Mouse (Mus musculus) kidney, embryonic 16.5 days (tissue): ENCODE results near the gene Mrps18a. TPM values are rescaled to one million over a fixed set of nuclear protein-coding genes. Genes with fewer than 3 reads are reported as not detected.

ENCODE experiments used
- ATAC-seq: fragments of 200-750 bp; cut with Nextera tagmentation; 2 replicates; pipeline ENCODE4 v1.8.0; 2017; ENCODE audit warnings: moderate TSS enrichment; ENCODE audit not compliant: low FRiP score, low TSS enrichment
- H3K27ac ChIP-seq: fragments of 300-500 bp; sonication (generic); 2 replicates; pipeline ENCODE4 v1.5.1; 2014; ENCODE audit warnings: low read length
- H3K27me3 ChIP-seq: fragments of 300-500 bp; sonication (generic); 2 replicates; pipeline ENCODE4 v1.6.1; 2014; ENCODE audit warnings: low read length, control low read depth, mixed read lengths; ENCODE audit not compliant: insufficient read depth
- H3K36me3 ChIP-seq: fragments of 300-500 bp; sonication (generic); 2 replicates; pipeline ENCODE4 v1.6.1; 2014; ENCODE audit warnings: low read length, control low read depth, mixed read lengths; ENCODE audit not compliant: insufficient read depth
- H3K4me1 ChIP-seq: fragments of 300-500 bp; sonication (generic); 2 replicates; pipeline ENCODE4 v1.6.1; 2014; ENCODE audit warnings: low read length, control low read depth, mixed read lengths; ENCODE audit not compliant: insufficient read depth
- H3K4me2 ChIP-seq: fragments of 300-500 bp; sonication (generic); replicated peaks from 2 replicates; pipeline ENCODE4 v1.6.1; 2014; ENCODE audit warnings: low read depth, low read length
- H3K4me3 ChIP-seq: fragments of 300-500 bp; sonication (generic); 2 replicates; pipeline ENCODE4 v1.5.1; 2014; ENCODE audit warnings: mild to moderate bottlenecking, low read length
- H3K9ac ChIP-seq: fragments of 300-500 bp; sonication (generic); replicated peaks from 2 replicates; pipeline ENCODE4 v1.6.1; 2014; ENCODE audit warnings: low read length
- H3K9me3 ChIP-seq: fragments of 300-500 bp; sonication (generic); 2 replicates; pipeline ENCODE4 v1.6.1; 2016; ENCODE audit warnings: low read length, control low read depth
- WGBS: fragments of 180-500 bp; shearing (Covaris S2); extraction: QIAGEN DNeasy Blood & Tissue Kit; methylation state at CpG from one replicate; pipeline ENCODE4 v1.1.7; 2014; 5-methylcytosine and 5-hydroxymethylcytosine counted together
- polyA plus RNA-seq: library from polyadenylated mRNA; unstranded; fragments of >200 nt; fragmentation: Nextera tagmentation; extraction: Ambion mirVana; gene quantifications from 2 replicates; pipeline ENCODE4 v1.2.1, GENCODE M21; 2015

Mrps18a gene
- polyA plus RNA-seq, 1 experiment from 2014 or later: 162 TPM

DNA sequence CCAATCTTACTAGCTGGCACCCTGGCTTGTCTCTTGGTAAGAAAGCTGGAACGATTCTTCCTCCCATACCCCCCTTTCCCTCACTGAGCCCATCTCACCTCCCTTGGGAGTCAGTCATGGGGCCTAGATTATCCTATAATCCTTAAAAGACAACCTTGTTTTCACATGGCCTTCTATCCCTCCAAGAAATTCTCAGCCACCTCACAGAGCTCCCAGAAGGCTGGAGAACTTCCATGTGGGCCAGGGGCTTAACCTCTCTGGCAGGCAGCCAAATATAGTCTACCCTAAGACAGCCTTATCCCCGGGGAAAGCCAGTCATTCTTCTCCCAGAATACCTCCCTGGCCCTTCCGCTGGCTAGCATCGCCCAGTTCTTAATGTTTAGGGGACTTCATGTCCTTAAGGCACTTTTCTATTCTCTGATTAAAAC is 7.7 kb downstream of the Mrps18a start:
- WGBS: 43% methylated on average over 4 of the region's 4 CpGs
- Histone ChIP-seq H3K9ac (no peak overlapping the region), H3K9me3 (no peaks in the 10 kb centered on the region), H3K36me3 (peaks cover 37% of the 10 kb centered on the region), H3K27ac (peak overlapping the region; percentile 26; the same call in 1 of the 2 replicates), H3K27me3 (no peaks in the 10 kb centered on the region), H3K4me3 (no peak overlapping the region), H3K4me1 (peaks cover 18% of the 10 kb centered on the region), H3K4me2 (no peak overlapping the region)
- ATAC-seq: no peak; the same call in 1 of the 2 replicates

DNA sequence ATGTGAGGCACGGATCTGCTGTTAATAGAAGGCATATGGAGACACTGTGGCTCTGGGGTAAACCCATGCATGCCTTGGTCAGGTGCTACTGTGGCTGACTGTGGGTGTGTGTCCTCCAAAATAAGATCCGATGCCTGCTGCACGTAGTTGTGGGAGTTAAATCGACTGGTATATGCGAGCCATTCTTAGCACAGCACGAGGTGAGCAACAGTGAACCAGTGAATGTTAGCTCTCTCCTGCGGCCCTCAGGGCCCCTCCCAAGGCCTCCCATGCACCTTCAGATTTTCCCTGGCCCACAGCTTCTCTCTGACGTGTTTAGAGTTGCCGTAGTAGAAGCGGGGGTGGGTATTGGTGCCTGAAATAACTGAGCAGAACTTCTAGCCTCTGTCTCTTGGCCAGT is 8.9 kb downstream of the Mrps18a start:
- peaks cover 49% of the 10 kb centered on the region for H3K36me3 ChIP-seq
- H3K9me3 ChIP-seq: no peaks in the 10 kb centered on the region
- ATAC-seq: no peak
- H3K27ac ChIP-seq: no peak overlapping the region
- no peak overlapping the region for H3K4me2 ChIP-seq
- no peak overlapping the region for H3K9ac ChIP-seq
- peaks cover 18% of the 10 kb centered on the region for H3K4me1 ChIP-seq
- WGBS: 92% methylated on average over 10 of the region's 10 CpGs
- H3K27me3 ChIP-seq: no peaks in the 10 kb centered on the region
- H3K4me3 ChIP-seq: no peak overlapping the region

DNA sequence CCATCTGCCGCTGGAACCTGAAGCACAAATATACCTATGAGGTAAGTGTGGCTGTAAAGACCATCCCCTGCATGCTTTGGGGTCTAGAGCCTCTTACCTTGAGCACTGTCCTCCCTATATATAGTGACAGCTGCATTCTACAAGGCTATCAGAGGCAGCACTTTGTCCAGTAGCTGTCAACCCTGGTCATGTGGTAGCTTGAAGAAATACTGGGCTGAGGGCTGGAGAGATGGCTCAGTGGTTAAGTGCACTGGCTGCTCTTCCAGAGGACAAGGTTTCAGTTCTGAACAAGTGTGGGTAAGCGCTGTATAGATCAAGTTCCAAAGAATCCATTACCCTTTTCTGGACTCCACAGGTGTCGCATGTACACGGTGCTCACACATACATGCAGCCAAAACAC is 12.0 kb downstream of the Mrps18a start:
- WGBS: 92% methylated on average over 4 of the region's 4 CpGs
- Histone ChIP-seq H3K4me1 (peaks cover 17% of the 10 kb centered on the region), H3K27ac (no peak overlapping the region), H3K9me3 (no peaks in the 10 kb centered on the region), H3K4me2 (no peak overlapping the region), H3K9ac (no peak overlapping the region), H3K4me3 (no peak overlapping the region), H3K36me3 (peaks cover 81% of the 10 kb centered on the region), H3K27me3 (no peaks in the 10 kb centered on the region)
- no peak for ATAC-seq

DNA sequence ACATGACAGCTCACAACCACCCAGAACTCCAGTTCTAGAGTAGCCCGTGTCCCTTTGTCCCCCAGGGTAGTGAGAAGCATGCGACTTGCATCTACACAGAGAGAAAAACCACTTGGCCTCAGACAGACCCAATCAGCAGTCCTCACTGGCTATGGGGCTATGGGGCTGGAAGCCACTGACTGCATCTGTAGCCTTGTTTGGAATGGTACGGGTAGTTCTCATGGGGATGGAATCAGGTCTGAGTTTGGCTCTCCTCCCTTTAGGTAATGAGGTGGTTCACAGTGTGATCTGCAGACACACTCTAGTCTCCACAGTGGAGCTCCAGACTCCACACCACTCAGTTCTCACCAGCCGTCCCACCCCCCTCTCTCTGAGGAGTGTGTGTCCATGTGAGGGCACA is 12.5 kb downstream of the Mrps18a start:
- H3K9me3 ChIP-seq: no peaks in the 10 kb centered on the region
- 97% methylated on average over 4 of the region's 4 CpGs for WGBS
- H3K4me3 ChIP-seq: no peak overlapping the region
- peaks cover 12% of the 10 kb centered on the region for H3K4me1 ChIP-seq
- no peak overlapping the region for H3K27ac ChIP-seq
- H3K36me3 ChIP-seq: peaks cover 81% of the 10 kb centered on the region
- H3K4me2 ChIP-seq: no peak overlapping the region
- no peaks in the 10 kb centered on the region for H3K27me3 ChIP-seq
- no peak overlapping the region for H3K9ac ChIP-seq
- ATAC-seq: no peak

DNA sequence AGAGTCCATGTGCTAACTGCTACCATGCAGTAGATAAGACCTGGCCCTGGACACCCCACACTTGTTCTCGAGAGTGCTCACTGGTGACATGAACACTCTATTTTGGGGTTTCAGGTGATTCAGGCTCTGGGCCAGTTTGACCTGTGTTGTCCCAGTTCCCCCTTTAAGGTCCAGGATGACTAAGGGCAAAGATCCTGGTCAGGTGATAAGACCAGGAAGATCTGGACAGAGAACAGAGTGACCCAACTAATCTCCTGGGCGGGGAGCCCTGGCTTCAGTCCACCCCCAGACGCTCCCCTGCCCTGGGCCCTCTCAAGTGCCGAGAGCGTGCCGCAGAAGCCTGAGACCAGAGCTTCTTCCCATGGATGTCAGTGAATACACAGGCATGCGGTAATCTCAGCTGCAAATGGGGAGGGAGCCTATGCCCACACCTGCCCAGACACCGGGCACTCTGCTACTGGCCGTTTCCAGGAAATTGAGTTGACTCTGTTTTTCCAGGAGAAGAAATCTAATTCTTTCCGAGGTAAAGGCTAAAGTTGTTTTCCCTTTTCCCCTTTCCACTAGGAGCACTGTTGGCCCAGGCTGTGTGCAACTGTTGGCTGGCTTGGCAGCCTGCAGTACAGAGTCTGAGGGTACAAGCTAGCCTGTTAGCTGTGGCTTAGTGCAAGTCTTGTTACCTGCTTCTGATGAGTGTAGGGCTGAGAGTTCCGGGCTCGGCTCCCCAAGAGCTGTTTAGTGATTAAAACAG is 13.3 kb downstream of the Mrps18a start:
- H3K4me2 ChIP-seq: no peak overlapping the region
- H3K4me1 ChIP-seq: peaks cover 9% of the 10 kb centered on the region
- H3K9ac ChIP-seq: no peak overlapping the region
- H3K36me3 ChIP-seq: peaks cover 84% of the 10 kb centered on the region
- H3K27me3 ChIP-seq: no peaks in the 10 kb centered on the region
- no peak overlapping the region for H3K4me3 ChIP-seq
- no peaks in the 10 kb centered on the region for H3K9me3 ChIP-seq
- WGBS: 88% methylated on average over 12 of the region's 12 CpGs
- ATAC-seq: no peak
- H3K27ac ChIP-seq: no peak overlapping the region

DNA sequence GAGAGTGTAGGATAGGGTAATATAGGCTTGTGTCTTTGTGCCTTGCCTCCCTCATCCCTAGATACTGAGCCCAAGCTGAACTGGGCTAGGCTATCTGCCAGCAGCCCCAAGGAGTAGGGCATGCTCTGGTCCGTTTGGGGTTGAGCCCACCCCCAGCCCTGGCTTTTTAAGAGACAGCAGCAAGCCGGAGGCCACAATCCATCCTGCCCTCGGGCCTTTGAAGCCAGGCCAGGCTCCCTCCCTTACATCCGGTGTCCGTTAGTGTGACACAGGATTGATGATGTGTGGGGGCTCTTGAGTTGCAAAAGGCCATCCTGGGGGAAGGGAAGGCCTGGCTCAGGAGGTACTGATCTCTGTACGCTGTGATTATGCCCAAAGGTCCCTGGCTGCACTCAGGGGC is 15.8 kb downstream of the Mrps18a start:
- Histone ChIP-seq H3K4me2 (no peak overlapping the region), H3K4me1 (peaks cover 9% of the 10 kb centered on the region), H3K9ac (no peak overlapping the region), H3K4me3 (no peak overlapping the region), H3K27ac (no peak overlapping the region), H3K36me3 (peaks cover 75% of the 10 kb centered on the region), H3K9me3 (no peaks in the 10 kb centered on the region), H3K27me3 (no peaks in the 10 kb centered on the region)
- ATAC-seq: peak; percentile 16; the same call in 1 of the 2 replicates
- 29% methylated on average over 6 of the region's 6 CpGs for WGBS

DNA sequence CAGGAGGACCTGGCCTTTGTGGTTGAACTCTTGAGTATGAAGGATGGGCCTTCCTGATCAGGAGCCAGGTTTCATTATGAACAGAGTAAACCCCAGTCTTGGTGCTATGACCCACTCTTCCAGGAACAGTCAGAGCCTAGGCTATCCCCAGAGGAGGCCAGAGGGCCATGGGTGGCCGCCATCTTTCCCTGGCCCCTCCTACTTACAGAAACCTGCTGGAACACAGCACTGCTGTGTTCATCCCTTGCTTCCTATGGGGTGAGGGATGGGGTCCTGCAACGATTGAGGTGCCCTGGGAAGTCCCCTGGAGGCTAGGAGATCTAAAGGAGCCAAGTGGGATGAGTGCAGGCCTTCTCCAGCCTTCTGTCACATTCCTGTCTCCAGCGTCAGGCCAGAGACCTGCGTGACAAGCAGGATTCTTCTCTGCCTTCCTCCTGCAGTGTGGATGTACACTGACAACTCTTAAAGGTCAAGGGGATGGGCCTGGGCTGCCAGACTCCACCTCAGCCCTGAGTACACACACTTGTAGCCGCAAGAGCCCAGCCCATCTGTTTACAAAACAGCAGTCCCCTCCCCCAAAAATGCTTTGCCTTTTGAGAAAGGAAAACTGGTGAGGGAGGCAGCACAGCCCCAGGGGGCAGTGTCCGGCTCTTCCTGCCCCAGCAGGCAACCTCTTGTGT is 17.2 kb downstream of the Mrps18a start:
- Histone ChIP-seq H3K9ac (no peak overlapping the region), H3K4me2 (no peak overlapping the region), H3K9me3 (no peaks in the 10 kb centered on the region), H3K4me1 (peaks cover 18% of the 10 kb centered on the region), H3K36me3 (peaks cover 64% of the 10 kb centered on the region), H3K27me3 (no peaks in the 10 kb centered on the region), H3K4me3 (no peak overlapping the region), H3K27ac (no peak overlapping the region)
- WGBS: 88% methylated on average over 6 of the region's 6 CpGs
- no peak for ATAC-seq

DNA sequence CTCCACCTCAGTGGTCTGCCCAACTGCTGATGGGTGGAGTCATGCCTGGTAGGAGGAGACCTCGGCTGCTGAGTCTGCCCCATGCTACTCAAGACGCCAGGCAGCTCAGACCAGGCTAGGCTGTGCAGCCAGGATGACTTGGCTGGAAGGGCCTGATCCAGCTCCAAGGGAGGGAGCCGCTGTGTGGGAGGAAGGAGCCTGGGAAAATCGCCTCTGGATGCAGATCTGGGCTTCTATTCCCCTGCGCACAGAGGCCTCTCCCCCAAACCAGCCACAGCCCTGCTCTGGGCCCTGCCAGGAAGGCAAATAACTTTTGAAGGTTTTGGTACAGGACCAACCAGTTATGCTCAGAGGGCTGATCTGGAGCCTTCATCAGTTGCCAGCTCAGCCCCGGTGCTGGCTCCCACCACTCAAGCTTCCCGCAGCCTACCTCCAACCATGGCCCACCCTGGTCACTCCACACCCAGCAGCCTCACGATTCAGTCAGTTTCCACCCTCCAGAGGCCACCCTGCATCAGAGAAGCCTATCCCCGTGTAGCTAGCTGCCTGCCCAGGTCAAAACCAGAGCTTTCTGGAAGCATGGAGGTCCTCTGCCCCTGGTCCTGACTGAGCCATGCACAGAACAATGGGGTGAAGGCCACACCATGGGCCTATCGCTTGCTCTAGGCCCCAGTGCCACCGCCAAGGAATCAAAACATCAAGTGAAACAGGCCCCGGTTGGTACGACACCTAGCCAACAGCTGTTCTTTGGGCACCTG is 19.1 kb downstream of the Mrps18a start:
- Histone ChIP-seq H3K27me3 (no peaks in the 10 kb centered on the region), H3K4me2 (no peak overlapping the region), H3K4me3 (no peak overlapping the region), H3K4me1 (peaks cover 18% of the 10 kb centered on the region), H3K36me3 (peaks cover 44% of the 10 kb centered on the region), H3K27ac (0 out of 2 replicates have a peak overlapping the region, but pooled peaks have one; percentile 2), H3K9me3 (no peaks in the 10 kb centered on the region), H3K9ac (no peak overlapping the region)
- 71% methylated on average over 13 of the region's 13 CpGs for WGBS
- ATAC-seq: peak; percentile 39; the same call in 1 of the 2 replicates

DNA sequence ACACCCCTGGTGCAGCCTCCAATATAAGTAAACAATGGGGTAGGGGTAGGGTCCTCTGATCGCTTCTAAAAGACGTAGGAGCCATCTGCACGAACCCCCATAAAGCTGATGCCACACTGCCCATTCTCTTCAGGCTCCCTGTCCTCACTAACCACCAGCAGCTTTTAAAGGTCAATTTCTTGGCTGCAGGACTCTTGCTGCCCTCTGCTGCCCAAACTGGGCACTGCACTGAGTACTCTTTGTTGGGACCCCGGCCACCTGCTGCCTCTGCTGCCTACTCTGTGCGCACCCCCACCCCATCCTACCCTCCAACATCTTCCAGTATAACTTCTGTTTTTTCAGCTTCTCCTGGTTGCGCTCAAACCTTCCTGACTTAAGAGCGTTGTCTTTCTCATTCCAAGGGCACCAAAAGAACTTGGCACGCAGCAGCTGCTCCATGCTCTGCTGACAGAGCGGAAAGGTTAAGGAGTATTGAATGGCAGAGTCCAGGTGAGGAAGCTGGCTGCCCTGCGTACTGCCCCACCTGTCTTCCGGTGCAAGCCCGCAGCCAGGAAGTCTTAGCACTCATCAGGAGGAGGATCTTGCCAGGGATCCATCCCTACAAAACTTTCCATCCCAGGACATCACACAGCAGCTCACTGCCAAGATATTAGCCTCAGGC is 21.4 kb downstream of the Mrps18a start:
- peak overlapping the region; percentile 29; the same call in 1 of the 2 replicates for H3K4me2 ChIP-seq

More for the DNA sequence above, 21.4 kb downstream of the Mrps18a start:
- 10% methylated on average over 12 of the region's 12 CpGs for WGBS
- H3K27me3 ChIP-seq: no peaks in the 10 kb centered on the region
- no peak overlapping the region for H3K4me3 ChIP-seq
- no peaks in the 10 kb centered on the region for H3K9me3 ChIP-seq
- peaks cover 22% of the 10 kb centered on the region for H3K36me3 ChIP-seq
- H3K9ac ChIP-seq: 0 out of 2 replicates have a peak overlapping the region, but pooled peaks have one; percentile 45
- ATAC-seq: peak; percentile 62
- peak overlapping the region; percentile 37 for H3K27ac ChIP-seq
- H3K4me1 ChIP-seq: peaks cover 9% of the 10 kb centered on the region
